In the genomic region with DNA sequence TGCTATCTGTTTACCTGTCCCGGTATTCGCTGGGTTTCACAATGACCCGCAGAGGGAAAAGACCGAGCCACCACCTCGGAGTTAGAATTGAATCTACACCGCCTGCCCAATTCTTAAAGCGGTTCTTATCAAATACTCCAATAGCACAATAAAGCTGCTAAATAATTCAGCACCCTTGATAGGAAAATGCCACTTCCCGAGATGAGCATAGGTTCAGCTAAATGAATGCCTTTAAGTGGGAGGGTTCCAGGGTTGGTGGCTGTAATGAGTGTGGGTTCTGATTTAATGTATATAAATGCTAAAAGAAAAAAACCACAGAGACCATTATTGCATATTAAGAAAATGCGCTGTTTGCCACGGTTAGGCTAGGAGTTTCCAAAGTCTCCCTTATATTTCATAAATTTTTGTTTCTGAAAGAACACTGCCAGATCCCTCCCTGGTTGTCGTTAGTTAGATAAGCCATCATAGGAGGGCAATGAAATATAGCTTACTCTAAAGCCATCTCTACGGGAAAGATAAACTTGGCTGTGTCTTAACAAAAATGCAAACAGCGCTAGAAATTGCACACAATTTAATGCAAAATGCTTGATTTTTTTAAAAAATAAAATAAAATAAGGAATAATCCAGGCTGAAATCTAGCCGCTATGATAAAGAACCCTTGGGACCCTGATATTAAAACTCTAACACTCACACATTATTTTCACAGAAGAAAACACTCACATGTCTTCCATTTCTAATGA, we compare ENCODE assay signal across 24 mouse cellular contexts. TPM values are rescaled to one million over a fixed set of nuclear protein-coding genes. Genes with fewer than 3 reads are reported as not detected.
DNase-seq lines count a peak whose midpoint lies in the region; ATAC-seq lines count a peak whose summit lies in the region.
"Had no signal": no experiment of that assay in that cellular context is flagged by ENCODE, and none has a peak within 500 bp of the region (broad histone marks: within the 10 kb centered on the region; RNA-seq: fewer than 3 reads in every experiment).

No protein-coding gene starts in this region.

- H3K9ac ChIP-seq in midbrain, embryonic 11.5 days (ENCODE audit: low read length) = no peak overlapping the region
- H3K9ac ChIP-seq in midbrain, embryonic 13.5 days (replicated peaks) = peak overlapping the region; percentile 76
- peak overlapping the region; percentile 63 for H3K9ac ChIP-seq in neural tube, embryonic 14.5 days (replicated peaks; ENCODE audit: low read depth, low read length)
- H3K9ac ChIP-seq: heart, embryonic 15.5 days; limb, embryonic 12.5 days; liver, embryonic 12.5 days; lung, embryonic 14.5 days had no signal

- H3K4me2 ChIP-seq in midbrain, embryonic 11.5 days = peak overlapping the region; percentile 2; the same call in 1 of the 2 replicates
- peak overlapping the region; percentile 92 for H3K4me2 ChIP-seq in midbrain, embryonic 13.5 days (replicated peaks)
- peak overlapping the region; percentile 93 for H3K4me2 ChIP-seq in neural tube, embryonic 14.5 days (ENCODE audit: low read depth, low read length)
- H3K4me2 ChIP-seq: heart, embryonic 15.5 days; limb, embryonic 12.5 days; liver, embryonic 12.5 days; lung, embryonic 14.5 days had no signal

- no peak for ATAC-seq in midbrain, embryonic 11.5 days (ENCODE audit: low FRiP score)
- ATAC-seq in midbrain, embryonic 13.5 days = no peak
- no peak for ATAC-seq in neural tube, embryonic 14.5 days (ENCODE audit: low read depth)
- ATAC-seq: liver, embryonic 12.5 days had no signal

- DNase-seq in embryo, embryonic 10.5 days (ENCODE audit: low spot score) = peak; percentile 43
- DNase-seq in embryo, embryonic 9.5 days (ENCODE audit: extremely low spot score) = no peak
- DNase-seq in midbrain, embryonic 11.5 days (ENCODE audit: low spot score, missing footprints) = peak; percentile 96
- no peak for DNase-seq in midbrain, embryonic 10.5 days (ENCODE audit: low spot score)
- no peak for DNase-seq in adrenal gland, postnatal 4 days (ENCODE audit: low spot score in 2 of 2)
- DNase-seq in thymus, postnatal 0 days (ENCODE audit: low spot score) = no peak
- DNase-seq: adrenal gland, adult 2 months; cerebellum, adult 9-10 months; gastrocnemius, postnatal 10 days; heart, adult 2 months; kidney, adult 11 months; kidney, postnatal 36 days; layer of hippocampus, adult 9-11 months; lung, embryonic 14.5 days; lung, postnatal 36 days; right cerebral cortex, postnatal 25 days had no signal

- WGBS in midbrain, embryonic 11.5 days = 6% methylated on average over 14 of the region's 14 CpGs
- 6% methylated on average over 14 of the region's 14 CpGs for WGBS in midbrain, embryonic 10.5 days
- 7% methylated on average over 14 of the region's 14 CpGs for WGBS in midbrain, embryonic 13.5 days
- 7% methylated on average over 14 of the region's 14 CpGs for WGBS in neural tube, embryonic 14.5 days

- H3K36me3 ChIP-seq in midbrain, embryonic 11.5 days (ENCODE audit: control insufficient read depth, insufficient read depth, low read length) = no peaks in the 10 kb centered on the region
- peaks cover 3% of the 10 kb centered on the region; the same call in 1 of the 2 replicates for H3K36me3 ChIP-seq in midbrain, embryonic 10.5 days
- 0 out of 2 replicates have a peak, but pooled peaks cover 9% of the 10 kb centered on the region for H3K36me3 ChIP-seq in midbrain, embryonic 13.5 days
- no peaks in the 10 kb centered on the region for H3K36me3 ChIP-seq in neural tube, embryonic 14.5 days (ENCODE audit: control insufficient read depth, insufficient read depth, low read length)
- H3K36me3 ChIP-seq: heart, embryonic 15.5 days; limb, embryonic 12.5 days had no signal

- no peak overlapping the region for H3K4me3 ChIP-seq in midbrain, embryonic 11.5 days (ENCODE audit: low read depth, low read length)
- H3K4me3 ChIP-seq in midbrain, embryonic 10.5 days = no peak overlapping the region
- H3K4me3 ChIP-seq in midbrain, embryonic 13.5 days (replicated peaks) = peak overlapping the region; percentile 32
- peak overlapping the region; percentile 26 for H3K4me3 ChIP-seq in neural tube, embryonic 14.5 days (ENCODE audit: low read depth, low read length)
- H3K4me3 ChIP-seq: heart, adult 2 months; heart, embryonic 15.5 days; limb, embryonic 12.5 days; liver, embryonic 12.5 days had no signal

- peaks cover 11% of the 10 kb centered on the region for H3K4me1 ChIP-seq in midbrain, embryonic 11.5 days (ENCODE audit: control insufficient read depth, insufficient read depth, low read length)
- peaks cover 33% of the 10 kb centered on the region for H3K4me1 ChIP-seq in midbrain, embryonic 10.5 days
- peaks cover 43% of the 10 kb centered on the region for H3K4me1 ChIP-seq in midbrain, embryonic 13.5 days (replicated peaks)
- H3K4me1 ChIP-seq in neural tube, embryonic 14.5 days (ENCODE audit: control insufficient read depth, insufficient read depth, low read length) = peaks cover 14% of the 10 kb centered on the region; the same call in 1 of the 2 replicates

- H3K27me3 ChIP-seq in midbrain, embryonic 11.5 days (ENCODE audit: control insufficient read depth, insufficient read depth, low read length) = peaks cover 68% of the 10 kb centered on the region
- H3K27me3 ChIP-seq in midbrain, embryonic 10.5 days (ENCODE audit: low read depth, poor library complexity, severe bottlenecking) = peaks cover 78% of the 10 kb centered on the region
- peaks cover 65% of the 10 kb centered on the region for H3K27me3 ChIP-seq in midbrain, embryonic 13.5 days
- peaks cover 27% of the 10 kb centered on the region for H3K27me3 ChIP-seq in neural tube, embryonic 14.5 days (ENCODE audit: control insufficient read depth, insufficient read depth, low read length)

- H3K27ac ChIP-seq in midbrain, embryonic 11.5 days (ENCODE audit: low read depth, low read length) = no peak overlapping the region
- H3K27ac ChIP-seq in midbrain, embryonic 10.5 days (replicated peaks) = no peak overlapping the region
- peak overlapping the region; percentile 93 for H3K27ac ChIP-seq in midbrain, embryonic 13.5 days
- peak overlapping the region; percentile 91 for H3K27ac ChIP-seq in neural tube, embryonic 14.5 days (ENCODE audit: low read depth, low read length)
- H3K27ac ChIP-seq: heart, adult 2 months; heart, embryonic 15.5 days; limb, embryonic 12.5 days; liver, embryonic 12.5 days had no signal

- H3K9me3 ChIP-seq in midbrain, embryonic 11.5 days (ENCODE audit: control insufficient read depth, low read length) = no peaks in the 10 kb centered on the region
- H3K9me3 ChIP-seq in midbrain, embryonic 10.5 days (replicated peaks) = no peaks in the 10 kb centered on the region
- H3K9me3 ChIP-seq in midbrain, embryonic 13.5 days = no peaks in the 10 kb centered on the region
- H3K9me3 ChIP-seq in neural tube, embryonic 14.5 days (ENCODE audit: control insufficient read depth, low read length) = no peaks in the 10 kb centered on the region
- H3K9me3 ChIP-seq: heart, embryonic 15.5 days; liver, embryonic 12.5 days had no signal

RNA-seq across cellular contexts. Expression of gene Aatf, which starts 3.3 kb away (rescaled TPM):
- polyA plus RNA-seq in midbrain, embryonic 11.5 days (2014; fragmentation: Nextera tagmentation; extraction: Ambion mirVana) = 54.8 and 63.8 TPM in 2 replicates
- 56.4 and 57.8 TPM in 2 replicates for polyA plus RNA-seq in midbrain, embryonic 10.5 days (2016; fragmentation: Nextera tagmentation; extraction: Ambion mirVana)
- 59.5 and 60.7 TPM in 2 replicates for polyA plus RNA-seq in midbrain, embryonic 13.5 days (2015; fragmentation: Nextera tagmentation; extraction: Ambion mirVana)
- 44.1 and 47.1 TPM in 2 replicates for polyA plus RNA-seq in neural tube, embryonic 14.5 days (2014; fragmentation: Nextera tagmentation; extraction: Ambion mirVana)
- 10 to 100 TPM; 27.4 to 30.5 TPM for total RNA-seq in adrenal gland, postnatal 4 days (2021)
- 51.8 and 54.5 TPM in 2 replicates for polyA plus RNA-seq in thymus, postnatal 0 days (2015; fragmentation: Nextera tagmentation; extraction: Ambion mirVana)

RNA-seq across cellular contexts. Expression of gene Lhx1, which starts 8.7 kb away (rescaled TPM):
- polyA plus RNA-seq in midbrain, embryonic 11.5 days (2014; fragmentation: Nextera tagmentation; extraction: Ambion mirVana) = 32.8 and 37.6 TPM in 2 replicates
- 5.5 and 19.7 TPM in 2 replicates for polyA plus RNA-seq in midbrain, embryonic 10.5 days (2016; fragmentation: Nextera tagmentation; extraction: Ambion mirVana)
- 57.5 and 62.7 TPM in 2 replicates for polyA plus RNA-seq in midbrain, embryonic 13.5 days (2015; fragmentation: Nextera tagmentation; extraction: Ambion mirVana)
- polyA plus RNA-seq in neural tube, embryonic 14.5 days (2014; fragmentation: Nextera tagmentation; extraction: Ambion mirVana) = 47.2 and 48.0 TPM in 2 replicates
- 1 to 10 TPM in 1 of 2 experiments, under 1 TPM in 1; 0.62 to 9.8 TPM for total RNA-seq in adrenal gland, postnatal 4 days (2021)
- polyA plus RNA-seq in thymus, postnatal 0 days (2015; fragmentation: Nextera tagmentation; extraction: Ambion mirVana) = 0.10 TPM in 1 of 2 replicates, not detected in the other
- total RNA-seq: adrenal gland, adult 2 months; common myeloid progenitor, adult 5-6 weeks; gastrocnemius, postnatal 10 days; heart, adult 2 months; hematopoietic stem cell, adult 5-6 weeks had no signal
- polyA plus RNA-seq: adrenal gland, adult 2 months; heart, adult 2 months; heart, embryonic 15.5 days; limb, embryonic 12.5 days; liver, embryonic 12.5 days; lung, embryonic 14.5 days; spleen, adult 2 months had no signal

Comparison
In these comparisons a context has a peak if more than half of its experiments do, and no peak if none do; other contexts are left out.
1. DNase-seq: peak in embryo, embryonic 10.5 days (single experiment) and midbrain, embryonic 11.5 days (single experiment); none in embryo, embryonic 9.5 days (single experiment), midbrain, embryonic 10.5 days (single experiment), adrenal gland, postnatal 4 days (0 of 2) and thymus, postnatal 0 days (single experiment).
2. H3K27ac ChIP-seq: peak in midbrain, embryonic 13.5 days (single experiment) and neural tube, embryonic 14.5 days (single experiment); none in midbrain, embryonic 11.5 days (single experiment) and midbrain, embryonic 10.5 days (single experiment).
3. H3K4me3 ChIP-seq: peak in midbrain, embryonic 13.5 days (single experiment) and neural tube, embryonic 14.5 days (single experiment); none in midbrain, embryonic 11.5 days (single experiment) and midbrain, embryonic 10.5 days (single experiment).
4. H3K4me2 ChIP-seq: peak in every context shown above with its lines; median percentile 93 in neural tube, embryonic 14.5 days; 92 in midbrain, embryonic 13.5 days; 2 in midbrain, embryonic 11.5 days.